Mouse (Mus musculus): ENCODE measurements around the gene Gtf2h5. TPM values are rescaled to one million over a fixed set of nuclear protein-coding genes. Genes with fewer than 3 reads are reported as not detected.

Gene Gtf2h5
- 100 to 1,000 TPM in 1 of 2 experiments, 10 to 100 TPM in 1; 99.7 to 112 TPM for total RNA-seq (2021)

DNA sequence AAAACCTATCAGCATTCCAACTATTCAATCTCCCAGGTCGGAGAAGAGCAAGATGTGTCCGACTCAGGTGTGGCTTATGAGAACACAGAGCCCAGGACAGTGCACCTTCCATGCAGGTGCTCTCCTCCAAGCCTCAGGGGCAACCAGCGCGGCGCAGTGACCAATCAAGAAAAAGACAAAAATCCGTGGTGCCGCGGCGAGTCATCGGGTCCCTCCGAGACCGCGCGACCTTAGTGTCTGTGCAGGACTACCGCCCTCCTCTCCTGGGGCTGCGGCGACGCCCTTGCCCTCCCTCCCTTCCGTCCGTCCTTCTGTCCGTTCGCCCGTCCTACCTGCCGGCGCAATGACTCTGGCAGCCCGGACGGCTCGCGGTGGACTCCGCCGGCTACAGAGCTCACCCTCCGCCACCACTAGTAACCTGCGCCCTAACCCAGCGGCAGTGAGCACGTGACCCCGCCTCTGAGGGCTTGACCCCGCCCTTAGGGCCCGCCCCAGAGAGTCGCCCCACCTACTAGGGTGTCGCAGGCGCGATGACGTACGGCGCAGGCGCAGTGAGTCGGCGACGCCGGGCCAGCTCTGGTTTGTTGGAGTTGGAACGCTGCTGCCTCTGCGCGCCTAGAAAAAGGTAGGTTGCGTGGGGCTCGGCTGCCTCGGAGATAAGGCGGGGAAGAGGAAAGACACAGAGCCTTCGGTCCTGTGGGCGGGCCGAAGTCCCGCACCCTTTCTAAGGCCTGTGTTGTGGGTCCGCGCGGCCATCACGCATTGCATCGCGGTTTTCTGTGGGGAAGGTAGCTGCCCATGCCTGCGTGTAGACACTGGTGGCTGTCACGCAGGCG lies at the start of gene Gtf2h5, which contains the start of gene Serac1:
TSS of gene Gtf2h5 (plus strand) at position 500 of the 836 bp plus-strand sequence.
TSS of gene Serac1 (minus strand) at position 455 of the 836 bp plus-strand sequence.
- DNase-seq (ENCODE audit: low spot score in 2 of 2) = peak; percentile 98 to 99
- intact Hi-C loops (cut with DNase I) = no loop called here

- no peak for DNase-seq (ENCODE audit: low spot score in 2 of 2)
- intact Hi-C loops (cut with DNase I) = no loop called here
Observed at GRCm38 (mm10) chr17:6035661-6036060, 43.9 kb upstream of the Gtf2h5 start.

GRCm38 (mm10) chr17:6036458-6036857 lies 43.1 kb upstream of the Gtf2h5 start:
- intact Hi-C loops (cut with DNase I) = no loop called here
- no peak for DNase-seq (ENCODE audit: low spot score in 2 of 2)

GRCm38 (mm10) chr17:6036872-6037271 lies 42.7 kb upstream of the Gtf2h5 start:
- intact Hi-C loops (cut with DNase I) = no loop called here
- DNase-seq (ENCODE audit: low spot score in 2 of 2) = no peak

DNA sequence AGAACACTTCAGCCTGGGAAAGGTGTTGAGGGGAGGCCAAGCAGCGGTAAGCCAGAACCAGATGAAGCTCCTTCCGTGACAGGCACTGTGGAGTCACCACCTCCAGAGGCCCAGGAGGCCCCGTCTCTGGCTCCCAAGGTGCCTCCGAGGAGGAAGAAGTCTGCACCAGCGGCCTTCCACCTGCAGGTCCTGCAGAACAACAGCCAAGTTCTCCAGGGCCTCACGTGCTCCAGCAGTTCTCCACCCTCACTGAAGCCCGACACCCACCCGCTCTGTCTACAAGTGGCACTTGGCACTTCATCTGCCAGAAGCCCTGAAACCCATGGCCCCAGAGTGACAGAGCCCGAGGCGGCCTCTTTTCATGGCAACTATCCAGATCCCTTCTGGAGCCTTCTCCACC lies 42.1 kb upstream of the Gtf2h5 start:
- intact Hi-C loops (cut with DNase I) = no loop called here
- DNase-seq (ENCODE audit: low spot score in 2 of 2) = no peak

- intact Hi-C loops (cut with DNase I) = no loop called here
- no peak for DNase-seq (ENCODE audit: low spot score in 2 of 2)
Observed at GRCm38 (mm10) chr17:6052801-6053200, 26.8 kb upstream of the Gtf2h5 start.

DNA sequence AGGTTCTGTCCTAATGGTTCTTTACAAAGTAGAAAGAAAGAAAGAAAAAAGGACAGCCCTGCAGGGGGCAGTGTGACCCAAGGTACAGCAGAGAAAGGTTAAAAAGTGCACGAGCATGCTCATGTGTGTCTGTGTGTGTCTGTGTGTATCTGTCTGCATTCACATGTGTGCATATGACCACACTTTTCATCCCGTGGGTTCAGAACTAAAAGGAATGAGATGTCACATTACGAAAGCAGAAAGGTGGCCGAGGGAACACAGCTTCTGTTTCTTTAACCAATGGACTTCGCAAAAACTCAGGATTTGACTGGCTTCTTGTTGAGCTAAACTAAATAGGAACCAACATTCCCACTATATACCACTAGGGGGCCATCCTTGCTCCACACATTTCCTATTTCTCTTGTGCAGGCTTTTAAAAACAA lies 24.6 kb upstream of the Gtf2h5 start:
- intact Hi-C loops (cut with DNase I) = no loop called here
- DNase-seq (ENCODE audit: low spot score in 2 of 2) = no peak

DNA sequence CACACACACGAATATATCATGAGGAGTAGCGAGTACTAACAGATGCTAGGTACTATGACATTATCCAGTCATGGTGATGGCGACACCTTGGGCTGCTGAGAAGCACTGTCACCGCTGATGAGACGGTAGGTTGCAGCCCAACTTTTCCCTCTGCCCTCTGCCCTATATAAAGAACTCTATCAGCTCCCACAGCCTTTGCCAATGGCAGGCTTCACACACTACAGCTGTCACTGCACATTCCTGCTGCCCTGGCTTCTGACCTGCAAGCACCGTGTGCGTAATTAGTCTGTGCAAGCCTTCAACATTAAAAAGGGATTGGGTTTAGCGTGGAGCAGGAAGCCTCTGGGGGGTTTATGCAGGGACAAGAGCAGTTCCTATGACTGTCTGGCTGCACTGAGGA lies 16.8 kb upstream of the Gtf2h5 start:
- intact Hi-C loops (cut with DNase I) = loop anchor here (5.0 kb wide), 1 partner anchor 605 kb away; no protein-coding TSS in a partner anchor
- DNase-seq (ENCODE audit: low spot score in 2 of 2) = no peak

DNA sequence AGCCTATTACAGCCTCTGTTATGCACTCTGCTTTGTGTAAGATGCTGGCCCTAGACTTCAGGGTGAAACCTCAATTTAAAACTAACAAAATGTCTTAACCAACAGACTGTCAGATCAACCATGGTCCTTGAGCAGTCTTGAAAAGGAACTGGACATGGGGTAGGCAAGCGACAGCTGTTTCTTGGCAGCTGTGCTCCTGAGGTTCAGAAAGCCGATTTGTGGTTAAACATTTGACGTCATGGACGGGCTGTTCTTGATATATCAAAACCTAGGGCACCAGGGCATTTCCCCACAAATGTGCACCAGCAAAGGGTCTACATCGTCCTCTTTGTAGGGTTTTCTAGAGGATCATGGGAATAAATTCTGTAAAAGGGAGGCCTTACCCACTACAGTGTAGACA lies 16.1 kb upstream of the Gtf2h5 start:
- no peak for DNase-seq (ENCODE audit: low spot score in 2 of 2)
- intact Hi-C loops (cut with DNase I) = loop anchor here (5.0 kb wide), 1 partner anchor 606 kb away; no protein-coding TSS in a partner anchor

DNA sequence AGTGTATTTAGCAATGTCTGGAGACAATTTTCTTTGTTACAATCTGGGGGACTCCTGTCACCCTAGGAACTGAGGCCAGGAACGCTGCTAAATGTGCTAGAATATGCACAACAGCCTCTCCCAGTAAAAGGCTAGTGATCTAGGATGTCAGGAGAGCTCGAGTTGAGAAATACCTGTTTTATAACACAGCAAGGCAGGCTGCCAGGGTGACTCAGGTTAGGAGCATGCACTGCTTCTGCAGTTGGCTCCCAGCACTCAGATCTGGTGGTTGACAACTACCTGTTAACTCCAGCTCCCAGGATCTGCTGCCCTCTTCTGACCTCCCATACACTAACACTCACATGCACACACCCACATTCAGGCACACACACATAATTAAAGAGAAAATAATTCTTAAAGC lies 13.6 kb upstream of the Gtf2h5 start:
- intact Hi-C loops (cut with DNase I) = no loop called here

GRCm38 (mm10) chr17:6067613-6068012 lies 12.0 kb upstream of the Gtf2h5 start:
- no peak for DNase-seq (ENCODE audit: low spot score in 2 of 2)
- intact Hi-C loops (cut with DNase I) = no loop called here

More for the DNA sequence above, 13.6 kb upstream of the Gtf2h5 start:
- no peak for DNase-seq (ENCODE audit: low spot score in 2 of 2)

DNA sequence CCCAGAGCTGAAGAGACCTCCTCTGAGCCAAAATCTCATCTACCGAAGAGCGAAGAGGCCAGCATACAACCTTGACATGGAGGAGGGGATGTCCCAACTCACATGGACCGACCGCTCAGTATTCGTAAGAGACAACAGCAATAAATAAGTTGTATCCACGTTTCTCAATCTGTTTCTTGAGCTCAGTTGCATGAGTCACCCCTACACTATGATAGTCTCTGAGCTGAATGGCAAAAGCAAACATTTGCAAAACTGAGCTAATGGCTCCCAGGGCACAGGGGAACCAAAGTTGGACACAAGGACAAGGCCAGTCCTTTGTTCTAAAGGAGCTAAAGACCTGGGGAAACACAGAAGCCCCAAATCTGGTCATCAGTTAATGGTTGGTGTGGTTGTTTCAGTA lies 9.7 kb upstream of the Gtf2h5 start:
- DNase-seq (ENCODE audit: low spot score in 2 of 2) = no peak

DNA sequence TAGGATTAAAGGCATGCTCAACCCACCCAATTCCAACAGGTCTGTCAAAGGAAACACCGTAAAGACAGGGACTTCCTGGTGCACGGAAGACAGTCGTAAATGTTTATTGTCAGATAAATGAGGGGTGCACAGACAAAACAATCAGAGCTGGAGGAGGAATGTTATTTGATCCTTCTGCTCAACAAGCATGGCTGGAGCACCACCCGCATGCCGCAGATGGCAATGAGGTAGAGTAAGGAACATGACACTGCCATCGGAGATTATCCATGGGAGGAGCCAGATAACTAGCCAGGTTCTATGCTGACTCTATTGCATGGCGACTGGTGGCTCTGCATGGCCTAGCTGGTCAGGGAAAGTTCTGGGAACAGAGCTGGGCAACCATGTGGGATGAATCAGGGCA lies 6.2 kb upstream of the Gtf2h5 start:
- DNase-seq (ENCODE audit: low spot score in 2 of 2) = no peak
- intact Hi-C loops (cut with DNase I) = no loop called here

More for the DNA sequence above, 9.7 kb upstream of the Gtf2h5 start:
- intact Hi-C loops (cut with DNase I) = no loop called here

DNA sequence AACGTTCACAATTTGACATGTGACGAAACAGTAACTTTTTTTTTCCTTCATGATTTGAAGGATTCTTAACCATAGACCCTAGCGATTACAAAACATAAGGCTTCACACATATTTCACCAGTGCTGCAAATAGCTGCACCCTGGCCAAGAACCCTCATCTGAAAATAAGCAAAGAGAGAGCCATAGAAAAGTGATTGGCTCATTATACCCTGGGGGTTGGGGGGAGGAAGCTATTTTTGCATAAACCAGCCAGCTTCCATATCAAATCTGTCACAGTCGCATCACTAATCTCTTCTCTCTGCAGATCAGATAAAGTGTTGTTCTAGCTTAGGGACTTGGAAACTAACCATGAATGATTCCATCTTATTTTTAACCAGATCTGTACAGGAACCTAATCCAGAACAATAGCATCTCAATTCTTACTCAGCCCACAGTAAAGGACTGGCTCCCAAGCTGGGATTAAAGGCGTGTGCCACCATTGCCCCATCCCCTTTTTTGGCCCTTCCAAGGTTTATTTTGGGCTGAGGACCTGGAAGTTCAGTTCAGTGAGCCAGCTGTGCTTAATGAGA lies 3.8 kb downstream of the Gtf2h5 start:
- intact Hi-C loops (cut with DNase I) = no loop called here
- no peak for DNase-seq (ENCODE audit: low spot score in 2 of 2)

DNA sequence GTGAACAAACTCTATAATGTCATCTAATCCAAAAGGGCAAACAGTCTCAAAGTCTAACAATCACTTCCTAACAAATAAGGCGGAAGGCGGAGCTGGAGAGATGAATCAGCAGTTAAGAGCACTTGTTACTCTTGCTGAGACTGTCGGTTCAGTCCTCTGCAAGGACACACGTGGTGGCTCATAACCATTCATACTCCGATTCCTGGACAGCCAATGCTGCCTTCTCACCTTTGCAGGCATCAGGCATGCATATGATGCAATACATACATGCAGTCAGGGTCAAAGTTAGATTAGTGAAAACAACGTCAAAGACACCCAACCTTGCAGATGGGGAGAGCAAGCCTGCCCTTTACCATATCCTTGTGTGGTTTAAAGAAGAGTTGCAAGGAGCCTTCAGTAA lies 12.0 kb downstream of the Gtf2h5 start:
- intact Hi-C loops (cut with DNase I) = no loop called here
- DNase-seq (ENCODE audit: low spot score in 2 of 2) = no peak

DNA sequence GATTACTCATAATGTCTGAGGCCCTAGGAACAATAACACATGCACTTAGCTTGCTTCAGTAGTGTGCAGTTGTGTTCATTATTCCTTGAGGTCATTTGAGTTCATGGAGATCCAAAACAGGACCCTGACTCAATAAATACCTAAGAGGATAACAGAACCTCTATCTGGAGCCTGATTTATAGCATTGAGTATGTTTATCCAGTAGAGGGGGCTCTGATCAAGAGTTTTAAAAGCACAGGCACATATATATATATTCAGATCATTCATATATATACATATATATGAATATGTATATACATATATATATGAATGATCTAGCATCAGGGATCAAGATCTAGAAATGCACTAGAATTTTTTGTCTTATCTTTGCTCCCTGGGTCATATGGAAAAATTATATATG lies 16.0 kb downstream of the Gtf2h5 start:
- intact Hi-C loops (cut with DNase I) = no loop called here
- DNase-seq (ENCODE audit: low spot score in 2 of 2) = no peak

GRCm38 (mm10) chr17:6097884-6098283 lies 18.3 kb downstream of the Gtf2h5 start:
- intact Hi-C loops (cut with DNase I) = no loop called here
- DNase-seq (ENCODE audit: low spot score in 2 of 2) = peak; percentile 23 to 36

- intact Hi-C loops (cut with DNase I) = loop anchor here (10.0 kb wide), 1 partner anchor 103 kb away; no protein-coding TSS in a partner anchor
- no peak for DNase-seq (ENCODE audit: low spot score in 2 of 2)
Observed at GRCm38 (mm10) chr17:6102287-6102686, 22.7 kb downstream of the Gtf2h5 start.

- DNase-seq (ENCODE audit: low spot score in 2 of 2) = no peak
- intact Hi-C loops (cut with DNase I) = loop anchor here (10.0 kb wide), 1 partner anchor 101 kb away; no protein-coding TSS in a partner anchor
Observed at GRCm38 (mm10) chr17:6103566-6103965, 24.0 kb downstream of the Gtf2h5 start.

- intact Hi-C loops (cut with DNase I) = loop anchor here (5.0 to 10.0 kb wide), 2 partner anchors 76 to 98 kb away; no protein-coding TSS in a partner anchor
- peak; percentile 85 for DNase-seq (ENCODE audit: low spot score in 2 of 2)
Observed at GRCm38 (mm10) chr17:6106361-6107014, 26.9 kb downstream of the Gtf2h5 start, which contains the start of gene Tulp4. Gene Tulp4 (plus strand): TSS chr17:6106437.
